ENCODE assay signal across 8 mouse cellular contexts in genomic region chr2:157418206-157418605, GRCm38 (mm10). TPM values are rescaled to one million over a fixed set of nuclear protein-coding genes. Genes with fewer than 3 reads are reported as not detected.
DNase-seq lines count a peak whose midpoint lies in the region; ATAC-seq and TF ChIP-seq lines count a peak whose summit lies in the region.

Src (plus strand) TSS chr2:157418444.

- peak within 1 kb of the TSS; percentile 37 for H3K4me2 ChIP-seq in heart, embryonic 11.5 days
- H3K4me2 ChIP-seq in limb, embryonic 14.5 days (replicated peaks; ENCODE audit: low read depth, low read length, severe bottlenecking): no peak within 1 kb of the TSS

- H3K9ac ChIP-seq in heart, embryonic 11.5 days (ENCODE audit: low read depth, low read length): 0 out of 2 replicates have a peak within 1 kb of the TSS, but pooled peaks have one; percentile 3
- H3K9ac ChIP-seq in limb, embryonic 14.5 days (ENCODE audit: low read depth, low read length, severe bottlenecking): no peak within 1 kb of the TSS

- H3K36me3 ChIP-seq in heart, embryonic 11.5 days (ENCODE audit: control insufficient read depth, insufficient read depth, low read length): no peaks in the 10 kb centered on the region
- H3K36me3 ChIP-seq in limb, embryonic 14.5 days (ENCODE audit: control insufficient read depth, insufficient read depth, low read length): no peaks in the 10 kb centered on the region

- H3K4me1 ChIP-seq in heart, embryonic 11.5 days (ENCODE audit: control insufficient read depth, insufficient read depth, low read length): peaks cover 20% of the 10 kb centered on the region
- H3K4me1 ChIP-seq in limb, embryonic 14.5 days (ENCODE audit: control insufficient read depth, insufficient read depth, low read length): peaks cover 13% of the 10 kb centered on the region

- no peak within 1 kb of the TSS for H3K4me3 ChIP-seq in heart, embryonic 11.5 days (ENCODE audit: low read depth, low read length)
- H3K4me3 ChIP-seq in limb, embryonic 14.5 days (replicated peaks; ENCODE audit: low read length): no peak within 1 kb of the TSS

- ATAC-seq in heart, embryonic 11.5 days (replicated peaks; ENCODE audit: insufficient number of reproducible peaks, low FRiP score, low TSS enrichment): no peak
- ATAC-seq in limb, embryonic 14.5 days (ENCODE audit: low FRiP score, low read depth): no peak; the same call in 1 of the 2 replicates

- no peak for DNase-seq in heart, postnatal 10 days
- DNase-seq in WW6 (ENCODE audit: low read depth, low spot score): peak; percentile 77
- DNase-seq in gonadal fat pad, adult 2 months (ENCODE audit: low read depth): no peak
- DNase-seq in limb, embryonic 14.5 days (ENCODE audit: low spot score): no peak
- DNase-seq in gastrocnemius, postnatal 36 days: no peak
- DNase-seq in thymus, postnatal 10 days (ENCODE audit: low spot score in 2 of 2): no peak
- no peak for DNase-seq in right cerebral cortex, adult 2 months (ENCODE audit: low spot score in 2 of 2)

- no peak within 1 kb of the TSS for H3K27ac ChIP-seq in heart, embryonic 11.5 days (ENCODE audit: low read depth, low read length)
- no peak within 1 kb of the TSS for H3K27ac ChIP-seq in limb, embryonic 14.5 days (replicated peaks; ENCODE audit: low read depth, low read length)

- intact Hi-C loops in heart, postnatal 10 days (cut with DNase I): no loop called here
- intact Hi-C loops in gastrocnemius, postnatal 36 days (cut with DNase I): no loop called here

- H3K9me3 ChIP-seq in heart, embryonic 11.5 days (replicated peaks; ENCODE audit: control insufficient read depth, low read length): no peaks in the 10 kb centered on the region
- H3K9me3 ChIP-seq in limb, embryonic 14.5 days (ENCODE audit: control insufficient read depth, low read length): no peaks in the 10 kb centered on the region

- no peaks in the 10 kb centered on the region; the same call in 1 of the 2 replicates for H3K27me3 ChIP-seq in heart, embryonic 11.5 days (ENCODE audit: control insufficient read depth, insufficient read depth, low read length)
- no peaks in the 10 kb centered on the region for H3K27me3 ChIP-seq in limb, embryonic 14.5 days (ENCODE audit: control insufficient read depth, insufficient read depth, low read length)

- no peak for TF ChIP-seq POLR2A in limb, embryonic 14.5 days (IDR thresholded peaks at IDR 0.05; ENCODE audit: borderline replicate concordance, extremely low read depth, insufficient read depth, insufficient read length)

- WGBS in heart, embryonic 11.5 days (ENCODE audit: insufficient replicate concordance): 19% methylated on average over 13 of the region's 13 CpGs
- WGBS in limb, embryonic 14.5 days: 26% methylated on average over 13 of the region's 13 CpGs

RNA-seq across cellular contexts. Expression of gene Src, which starts in this region (rescaled TPM):
- polyA plus RNA-seq in heart, embryonic 11.5 days (2014; fragmentation: Nextera tagmentation; extraction: Ambion mirVana): 4.7 and 6.2 TPM in 2 replicates
- 1 to 10 TPM; 8.4 to 9.5 TPM for total RNA-seq in heart, postnatal 10 days (2021)
- 35.4 and 39.8 TPM in 2 replicates for polyA plus RNA-seq in gonadal fat pad, adult 2 months (2012; rRNA removed)
- 43.6 and 56.3 TPM in 2 replicates for polyA plus RNA-seq in limb, embryonic 14.5 days (2012; rRNA removed)
- polyA plus RNA-seq in limb, embryonic 14.5 days (2014; fragmentation: Nextera tagmentation; extraction: Ambion mirVana): 15.9 and 17.2 TPM in 2 replicates
- total RNA-seq in gastrocnemius, postnatal 36 days (2021): 1 to 10 TPM; 2.9 to 3.5 TPM
